Mouse (Mus musculus) T-helper 1 cell (primary cell): ENCODE results near the gene Med21.

Experiments used
- in situ Hi-C: fragments of 300-600 bp; cut with MboI, MseI; formaldehyde crosslinking; loops from one replicate; pipeline ENCODE4 v1.15.1; 2025; ENCODE audit warnings: high pct_unique_total_duplicates

Gene Med21

DNA sequence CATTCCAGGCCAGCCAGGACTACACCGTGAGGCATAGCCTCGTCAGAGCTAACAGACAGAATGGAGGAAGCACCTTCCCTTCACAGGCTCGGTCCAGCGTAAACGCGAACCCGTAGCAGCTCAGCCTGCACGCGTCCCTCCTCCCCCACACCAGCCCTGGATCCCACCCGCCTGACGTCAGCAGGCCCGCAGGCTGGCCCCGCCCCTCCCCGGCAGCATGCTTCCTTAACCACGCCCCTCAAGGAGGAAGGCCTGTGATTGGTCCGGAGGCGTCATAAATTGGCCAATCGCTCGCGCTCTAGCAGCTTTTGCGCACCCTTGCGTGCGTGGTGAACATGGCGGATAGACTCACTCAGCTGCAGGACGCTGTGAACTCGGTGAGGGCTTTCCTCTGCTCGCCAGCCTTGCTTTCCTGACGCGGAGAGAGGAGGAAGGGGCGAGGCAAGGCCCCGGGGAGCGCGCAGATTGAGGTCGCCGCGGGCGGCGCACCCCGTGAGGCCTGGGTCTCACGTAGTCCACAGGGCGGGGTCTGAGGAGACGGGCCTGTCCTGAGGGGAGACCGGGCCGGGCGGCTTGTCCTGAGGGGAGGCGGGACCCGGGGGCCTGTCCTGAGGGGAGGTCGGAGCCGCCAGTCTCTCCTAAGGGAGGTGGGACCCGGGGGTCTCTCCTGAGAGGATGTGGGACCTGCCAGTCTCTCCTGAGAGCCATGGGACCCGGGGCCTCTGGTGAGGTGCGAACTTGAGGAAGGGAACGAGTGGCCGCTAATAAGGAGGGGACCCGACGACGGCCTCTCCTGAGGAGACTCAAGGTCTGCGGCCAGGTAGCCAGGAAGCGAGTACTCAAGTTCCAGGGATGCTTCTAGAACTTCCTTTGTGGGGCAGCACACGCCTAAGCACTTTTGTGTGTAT is at the start of gene Med21, which contains the start of gene Tm7sf3:
Med21 (plus strand) TSS at position 272 of the 908 bp plus-strand sequence.
Tm7sf3 (minus strand) TSS at position 549 of the 908 bp plus-strand sequence.
- in situ Hi-C loops = no loop called here

DNA sequence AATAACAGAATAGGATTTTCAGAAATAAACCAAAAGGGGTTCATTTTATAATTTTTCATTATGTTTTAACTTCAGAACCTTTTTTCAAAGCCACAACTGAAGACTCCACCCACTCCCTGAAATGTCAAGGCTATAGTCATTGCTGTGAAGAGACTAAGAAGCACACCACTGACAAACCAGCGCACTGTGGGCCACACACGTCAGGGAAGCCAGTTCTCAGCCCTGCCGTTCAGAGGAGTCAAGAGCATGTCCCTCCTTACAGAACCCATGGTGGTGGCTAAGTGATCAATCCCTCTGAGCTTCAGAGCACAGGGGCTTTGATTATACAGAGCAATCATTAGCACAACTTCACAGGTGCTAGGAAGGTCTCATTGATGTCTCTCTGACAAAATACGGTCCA is 39.7 kb upstream of the Med21 start:
- in situ Hi-C loops = no loop called here

DNA sequence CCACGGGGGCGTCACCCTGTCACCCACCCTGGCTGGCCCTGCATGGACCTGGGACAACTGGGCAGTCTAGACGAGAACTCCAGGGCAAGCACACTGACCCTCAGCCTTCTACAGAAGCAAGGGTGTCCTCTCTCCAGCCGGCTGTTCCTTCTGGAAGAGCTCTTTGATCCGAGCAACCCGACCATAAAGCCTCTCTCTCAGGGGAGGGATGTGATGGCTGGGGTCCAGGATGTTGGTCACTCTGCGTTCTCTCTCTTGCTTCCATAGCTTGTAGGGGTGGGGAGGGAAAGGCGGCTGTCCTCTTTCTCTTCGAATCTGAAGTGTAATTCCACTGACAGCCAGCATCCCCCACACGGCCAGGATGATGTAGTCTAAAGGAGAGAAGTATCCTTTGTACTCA is 38.7 kb upstream of the Med21 start:
- in situ Hi-C loops = no loop called here

DNA sequence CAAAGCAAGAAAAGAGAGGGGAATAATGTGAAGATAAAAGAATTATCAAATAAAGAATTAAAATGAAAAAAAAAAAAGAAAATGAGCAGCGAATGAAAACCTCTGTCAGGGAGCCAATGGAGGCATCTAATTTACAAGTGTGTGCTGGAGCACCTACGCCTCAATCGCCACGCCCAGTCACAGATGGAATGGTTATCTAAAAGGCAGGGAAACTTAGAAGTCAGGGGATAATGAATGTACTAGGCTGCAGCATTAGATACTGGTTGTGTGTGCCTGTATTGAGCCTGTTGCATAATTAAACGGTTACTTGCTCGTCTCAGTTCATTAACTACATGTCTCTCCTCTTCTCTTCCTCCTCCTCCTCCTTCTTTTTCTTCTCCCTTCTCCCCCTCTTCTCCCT is 31.0 kb upstream of the Med21 start:
- in situ Hi-C loops = no loop called here

DNA sequence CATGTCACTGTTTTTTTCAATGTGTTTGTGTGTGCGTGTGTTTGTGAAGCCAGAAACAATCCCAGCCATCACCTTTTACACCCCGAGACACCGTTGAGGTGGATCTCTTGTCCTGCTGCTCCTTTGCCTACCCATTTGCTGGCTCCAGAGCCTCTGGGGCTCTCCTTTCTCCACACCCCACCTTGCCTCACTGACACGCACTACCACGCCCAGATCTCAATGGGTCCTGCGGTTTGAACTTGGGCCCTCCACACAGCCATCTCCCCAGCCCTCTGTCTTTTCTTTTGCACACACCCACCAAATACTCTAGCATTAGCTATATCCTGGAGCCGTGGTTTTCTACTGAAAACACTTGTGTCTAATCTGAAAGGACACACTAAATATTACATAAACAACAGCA is 30.4 kb upstream of the Med21 start:
- in situ Hi-C loops = no loop called here

DNA sequence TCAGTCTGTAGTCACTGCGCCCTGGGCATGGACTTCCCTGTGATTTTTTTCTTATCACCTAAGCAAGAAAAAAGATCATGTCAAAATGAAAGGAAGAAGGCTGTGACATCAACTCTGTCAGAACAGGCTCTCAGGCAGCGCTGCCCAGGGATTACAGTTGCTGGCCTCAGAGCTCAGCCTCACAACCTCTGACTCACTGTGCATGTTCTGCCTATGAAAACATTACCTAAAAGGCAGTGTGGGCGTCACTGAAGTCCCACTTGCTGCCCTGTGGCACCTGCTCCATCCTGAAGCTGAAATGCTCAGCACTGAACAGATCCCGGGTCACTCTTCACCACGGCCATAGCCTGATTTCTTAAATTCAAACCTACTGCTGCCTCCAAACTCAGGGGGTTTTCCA is 29.6 kb upstream of the Med21 start:
- in situ Hi-C loops = no loop called here

DNA sequence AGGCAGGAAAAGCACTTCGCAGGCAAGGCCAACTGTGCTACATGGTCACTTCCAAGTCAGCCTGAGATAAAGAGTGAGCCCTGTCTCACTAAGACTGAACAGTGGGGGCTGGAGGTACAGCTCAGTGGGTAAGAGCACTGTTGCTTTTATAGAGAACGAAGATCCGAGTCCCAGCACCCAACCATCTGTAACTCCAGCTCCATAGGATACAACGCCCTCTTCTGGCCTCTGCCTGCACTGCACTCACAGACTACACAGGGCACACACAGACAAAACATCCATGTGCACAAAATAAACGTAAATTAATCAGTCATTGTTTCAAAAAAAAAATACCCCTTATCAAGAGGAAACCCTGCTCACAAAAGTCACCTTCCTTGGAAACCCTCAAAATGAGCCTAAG is 28.4 kb upstream of the Med21 start:
- in situ Hi-C loops = no loop called here

DNA sequence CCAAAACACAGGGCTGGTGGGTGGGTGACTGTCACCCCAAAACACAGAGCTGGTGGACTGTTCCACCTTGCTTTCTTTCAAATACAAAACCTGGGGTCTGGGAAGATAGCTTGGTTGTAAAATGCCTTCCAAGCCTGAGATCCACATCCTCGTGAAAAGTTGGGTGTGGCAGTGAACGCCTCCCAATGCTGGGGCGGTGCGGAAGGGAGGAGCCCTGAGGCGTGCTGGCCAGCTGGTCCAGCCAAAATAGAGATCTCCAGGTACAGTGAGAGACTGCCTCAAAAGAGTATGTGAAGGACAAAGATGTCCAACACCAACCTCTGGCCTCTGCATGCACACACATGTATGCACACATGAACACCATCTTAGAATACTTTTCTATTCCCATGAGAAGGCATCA is 27.8 kb upstream of the Med21 start:
- in situ Hi-C loops = no loop called here

DNA sequence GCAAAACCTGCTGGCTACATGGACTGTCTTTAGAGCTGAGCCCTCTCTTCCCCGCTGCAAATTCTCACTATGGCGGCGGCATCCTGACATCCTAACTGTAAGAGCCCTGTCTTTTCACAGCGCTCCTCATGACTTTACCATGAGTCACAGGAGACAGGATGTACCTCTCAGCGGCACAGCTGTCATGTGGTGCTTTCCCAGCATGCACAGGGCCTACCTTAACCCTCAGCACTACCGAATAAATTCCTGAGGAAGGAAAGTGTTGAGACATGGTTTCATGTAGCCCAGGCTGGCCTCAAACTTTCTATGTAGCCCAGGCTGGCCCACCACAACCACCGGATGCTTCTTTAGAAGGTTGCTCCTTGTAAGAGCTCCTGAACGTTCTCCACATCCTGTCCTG is 26.5 kb upstream of the Med21 start:
- in situ Hi-C loops = loop anchor here (5.0 kb wide), 1 partner anchor 39 kb away; the partner anchor contains the start of genes Fgfr1op2 and Ints13

DNA sequence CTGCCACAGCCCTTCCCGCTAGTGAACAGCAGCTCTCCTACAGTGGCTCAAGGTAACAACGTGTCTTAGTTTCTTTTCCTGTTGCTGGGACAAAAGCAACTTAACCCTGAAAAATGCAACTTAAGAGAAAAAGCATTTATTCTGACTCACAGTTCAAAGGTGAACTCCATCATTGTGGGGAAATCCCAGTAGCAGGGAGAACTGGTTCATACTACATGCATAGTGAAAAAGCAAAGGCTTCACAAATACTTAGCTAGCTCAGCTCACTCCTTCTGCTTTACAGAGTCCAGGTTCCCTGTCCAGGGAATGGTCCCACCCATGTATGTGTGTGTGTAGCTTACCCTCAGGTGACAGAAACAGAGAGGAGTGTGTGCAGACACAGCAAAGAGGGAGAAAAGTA is 25.7 kb upstream of the Med21 start:
- in situ Hi-C loops = loop anchor here (5.0 kb wide), 1 partner anchor 39 kb away; the partner anchor contains the start of genes Fgfr1op2 and Ints13

DNA sequence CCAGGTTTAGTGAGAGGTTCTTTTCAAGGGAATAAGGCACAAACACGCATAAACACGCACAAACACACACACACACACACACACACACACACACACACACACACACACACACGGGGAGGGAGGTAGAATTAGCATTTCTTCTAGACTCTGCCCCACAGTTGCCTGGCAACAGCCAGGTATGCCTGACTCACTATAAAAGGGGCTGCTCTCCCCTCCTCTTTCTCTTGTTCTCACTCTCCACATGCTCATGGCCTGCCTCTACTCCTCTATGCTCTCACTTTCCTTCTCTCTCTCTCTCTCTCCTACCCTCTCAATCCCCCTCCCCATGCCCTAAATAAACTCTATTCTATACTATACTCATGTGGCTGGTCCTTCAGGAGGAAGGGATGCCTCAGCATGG is 14.2 kb upstream of the Med21 start:
- in situ Hi-C loops = no loop called here

DNA sequence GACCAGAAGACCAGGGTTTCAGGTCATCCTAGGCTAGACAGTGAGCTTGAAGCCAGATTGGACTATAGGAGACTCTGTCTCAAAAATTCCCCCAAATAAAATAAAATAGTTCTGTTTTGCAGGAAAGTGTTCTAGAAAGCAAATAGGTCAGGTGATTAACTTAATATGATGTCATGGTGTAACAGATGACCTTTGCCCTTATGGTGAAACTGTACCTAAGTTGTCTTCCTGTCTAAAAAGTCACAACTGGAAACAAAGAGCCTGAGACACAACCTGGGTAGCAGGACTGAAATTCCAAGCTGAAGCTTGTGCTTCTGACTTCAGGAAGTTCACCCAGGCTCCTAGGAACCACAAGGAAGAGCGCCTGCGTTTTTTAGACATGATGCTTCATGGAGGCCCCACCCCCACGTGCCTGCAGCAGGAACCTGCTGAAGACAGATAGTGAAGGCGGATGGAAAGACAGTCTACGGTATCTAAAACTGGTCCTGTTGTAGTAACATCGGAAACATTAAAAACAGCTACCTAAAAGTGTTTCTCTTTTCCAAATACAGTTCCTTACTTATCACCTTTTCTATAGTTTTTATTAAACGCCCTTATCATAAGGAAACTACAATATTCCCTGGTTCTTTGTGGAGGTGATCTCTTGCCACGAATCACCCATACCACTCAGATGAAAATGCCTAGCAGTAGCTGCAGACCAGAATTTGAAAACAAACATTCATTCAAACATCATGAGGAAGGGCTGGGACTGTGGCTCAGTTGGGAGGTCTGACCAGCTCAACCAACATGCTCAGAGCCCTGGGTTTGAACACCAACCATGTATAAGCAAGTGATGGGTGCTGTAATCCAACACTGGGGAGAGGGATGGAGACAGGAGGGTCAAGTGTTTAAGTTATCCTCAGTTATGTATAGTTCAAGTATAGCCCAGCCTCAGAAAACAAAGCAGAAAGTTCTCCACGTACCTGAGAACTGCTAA is 12.3 kb upstream of the Med21 start:
- in situ Hi-C loops = no loop called here

DNA sequence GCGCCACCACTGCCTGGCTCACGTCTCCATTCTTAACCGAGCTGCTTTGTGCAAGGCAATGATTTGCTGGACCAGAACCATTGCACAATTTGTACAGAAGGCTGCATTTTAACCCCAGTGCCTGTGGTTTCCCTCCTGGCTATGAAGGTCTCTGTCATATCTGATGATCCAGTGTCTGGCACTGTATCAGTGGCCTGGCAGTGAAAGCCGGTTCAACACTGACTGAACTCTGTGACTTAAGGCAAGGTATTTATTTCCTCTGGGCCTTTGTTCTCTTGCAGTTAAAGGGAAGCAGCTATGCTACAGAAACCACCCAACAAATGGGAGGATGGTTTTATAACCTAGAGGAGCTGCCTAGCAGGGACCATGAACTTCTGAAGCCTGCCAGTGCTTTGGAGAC is 11.4 kb upstream of the Med21 start:
- in situ Hi-C loops = no loop called here

DNA sequence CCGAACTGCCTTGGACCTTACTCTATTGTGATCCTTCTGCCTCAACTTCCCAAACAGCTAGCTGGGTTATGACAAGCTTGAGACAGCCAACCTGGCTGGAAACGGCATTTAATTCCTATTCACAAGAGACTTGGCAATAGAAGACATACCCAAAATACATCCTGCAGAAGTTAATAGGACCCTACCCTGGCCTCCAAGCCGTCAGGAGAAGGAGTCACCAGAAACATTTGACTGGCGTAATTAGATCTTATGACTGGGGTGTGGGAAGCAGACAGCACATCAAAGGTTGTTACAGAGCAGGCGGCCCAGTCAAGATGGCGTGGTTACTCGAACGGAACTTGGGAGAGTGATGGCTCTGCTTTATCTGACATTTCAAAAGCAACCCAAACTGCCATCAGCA is 10.5 kb upstream of the Med21 start:
- in situ Hi-C loops = no loop called here

DNA sequence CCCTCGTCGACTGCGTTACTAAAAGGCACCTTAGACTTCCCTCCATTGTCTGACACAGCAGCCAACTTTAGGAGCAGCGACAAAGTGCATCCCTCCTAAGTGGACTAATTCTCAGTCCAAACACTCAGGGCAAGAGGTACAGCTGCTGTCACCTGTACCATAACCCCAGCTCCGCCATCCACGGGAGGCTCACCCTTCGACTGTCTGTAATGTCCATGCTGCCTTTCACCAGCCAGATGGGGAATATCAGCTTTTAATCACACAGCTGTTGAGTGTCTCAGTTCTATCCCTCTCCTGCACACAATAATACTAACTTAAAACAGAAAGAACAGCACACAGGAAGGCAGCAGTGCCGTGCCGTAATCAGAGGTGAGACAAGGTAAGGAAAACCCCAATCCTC is 9.9 kb upstream of the Med21 start:
- in situ Hi-C loops = no loop called here

DNA sequence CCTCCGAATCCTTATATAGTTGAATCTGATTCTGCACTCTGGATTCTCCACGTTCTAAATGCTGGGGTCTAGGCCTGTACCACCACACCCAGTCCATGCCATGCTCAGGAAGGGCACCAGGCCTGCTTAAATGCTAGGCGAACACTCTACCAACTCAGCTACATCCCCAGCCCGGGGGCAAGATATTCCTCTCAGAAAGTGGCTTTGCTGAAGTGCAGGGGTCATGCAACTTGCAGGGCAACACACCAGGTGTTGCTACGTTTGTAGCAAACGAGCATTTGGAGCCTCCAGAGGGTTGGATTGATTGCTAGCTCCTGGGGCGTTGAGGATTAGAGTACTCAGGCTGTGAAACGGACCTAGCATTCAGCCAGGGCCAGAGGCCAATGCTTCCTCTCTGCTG is 9.2 kb upstream of the Med21 start:
- in situ Hi-C loops = no loop called here

DNA sequence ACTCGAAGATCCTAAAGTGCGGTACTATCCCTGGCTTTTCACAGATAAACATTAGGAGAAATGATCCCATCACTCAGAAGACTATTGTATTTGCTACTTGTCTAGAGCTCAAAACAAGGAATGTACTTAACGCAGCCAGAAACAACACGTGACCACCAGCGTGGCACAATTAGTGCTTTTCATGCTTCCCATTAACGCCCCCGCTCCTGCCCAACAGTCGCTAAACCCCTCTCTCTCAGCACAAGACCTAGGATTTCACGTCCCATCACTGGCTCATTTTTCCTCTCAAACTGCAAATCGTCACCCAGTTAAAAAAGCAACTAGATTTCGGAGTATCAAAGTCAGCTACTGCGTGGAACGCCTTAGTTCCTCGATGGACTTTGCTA is 8.7 kb upstream of the Med21 start:
- in situ Hi-C loops = no loop called here

DNA sequence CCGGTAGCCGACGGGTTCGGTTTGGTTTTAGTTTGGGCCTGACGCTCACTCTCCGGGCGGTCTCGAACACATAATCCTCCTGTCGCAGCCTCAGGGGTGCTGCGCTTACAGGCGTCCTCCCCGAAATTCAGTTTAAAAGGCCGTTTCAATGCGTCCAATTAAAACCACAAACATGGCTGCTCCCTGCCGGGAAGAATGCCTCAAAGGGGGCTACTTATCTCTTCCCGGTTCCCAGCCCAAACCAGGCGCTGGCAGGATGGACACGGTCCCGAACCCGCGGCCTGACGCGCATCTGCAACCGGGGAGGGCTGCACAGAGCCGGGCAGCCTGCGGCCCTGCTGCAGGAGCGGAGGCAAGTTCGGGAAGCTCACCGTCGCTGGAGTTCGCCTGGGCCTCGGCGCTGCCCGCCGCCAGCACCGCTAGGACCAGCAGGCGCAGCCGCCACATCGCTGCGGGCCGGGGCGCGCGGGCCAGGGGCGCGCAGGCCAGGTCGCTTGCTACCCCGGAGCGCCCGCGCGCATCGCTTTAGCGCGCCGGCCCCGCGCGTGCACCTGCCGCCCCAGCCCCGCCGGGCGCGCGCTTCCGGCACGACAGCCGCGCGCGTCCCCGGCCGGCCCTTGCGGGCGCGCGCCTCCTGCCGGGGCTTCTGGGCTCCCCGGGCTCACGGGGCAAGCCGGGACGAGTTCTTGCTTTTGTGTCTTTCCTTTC is 8.2 kb upstream of the Med21 start:
- in situ Hi-C loops = no loop called here

DNA sequence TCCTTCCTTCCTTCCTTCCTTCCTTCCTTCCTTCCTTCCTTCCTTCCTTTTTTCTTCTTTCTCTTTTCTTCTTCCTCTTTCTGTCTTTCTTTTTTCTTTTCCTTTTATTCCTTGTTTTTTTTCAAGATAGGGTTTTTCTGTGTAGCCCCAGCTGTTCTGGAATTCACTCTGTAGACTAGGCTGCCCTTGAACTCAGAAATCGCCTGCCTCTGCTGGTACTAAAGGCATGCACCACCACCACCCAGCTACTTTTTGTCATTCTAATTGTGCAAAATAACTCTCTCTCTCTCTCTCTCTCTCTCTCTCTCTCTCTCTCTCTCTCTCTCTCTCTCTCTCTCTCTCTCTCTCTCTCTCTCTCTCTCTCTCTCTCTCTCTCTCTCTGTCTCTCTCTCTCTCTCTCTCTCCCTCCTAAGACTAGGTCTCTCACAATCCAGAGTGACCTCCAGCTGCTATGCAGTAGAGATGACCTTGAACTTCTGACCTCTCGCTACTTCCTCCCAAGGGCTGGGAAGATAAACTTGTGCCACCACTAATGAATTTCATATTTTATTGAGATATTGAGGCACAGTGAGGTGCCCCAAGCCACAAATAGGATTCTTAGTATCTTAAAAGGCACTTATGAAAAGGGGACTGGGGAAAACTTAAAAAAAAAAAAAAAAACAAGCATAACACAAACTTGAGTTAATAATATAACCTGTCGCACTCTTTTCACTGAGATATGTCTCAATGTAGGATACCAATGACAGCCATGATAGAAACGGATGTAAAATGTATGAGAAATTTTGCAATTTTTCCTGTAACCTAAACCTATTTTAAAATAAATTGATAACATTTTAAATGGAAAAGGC is 7.4 kb upstream of the Med21 start:
- in situ Hi-C loops = no loop called here

DNA sequence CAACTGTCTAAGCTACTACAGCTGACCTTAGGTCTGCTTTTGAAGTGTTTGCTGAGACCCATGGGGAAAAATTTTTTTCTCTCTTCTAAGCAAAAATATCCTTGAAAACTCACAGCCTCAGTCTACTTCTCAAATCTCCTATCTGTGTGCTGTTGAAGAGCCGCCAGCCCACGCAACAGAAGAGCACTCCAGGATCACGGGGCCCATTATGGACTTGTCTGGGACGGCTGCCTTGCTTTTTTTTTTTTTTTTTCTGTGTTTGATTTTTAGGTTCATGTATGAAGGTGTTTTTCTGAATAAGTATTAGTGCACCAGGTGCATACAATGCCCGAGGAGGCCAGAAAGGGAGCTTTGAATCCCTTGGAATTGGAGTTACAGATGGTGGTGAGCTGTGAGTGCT is 5.9 kb upstream of the Med21 start:
- in situ Hi-C loops = no loop called here
